Mouse (Mus musculus): ENCODE data around the gene Adcy3. TPM values are rescaled to one million over a fixed set of nuclear protein-coding genes. Genes with fewer than 3 reads are reported as not detected.

Gene Adcy3
- 0.91 and 1.5 TPM in 2 replicates for polyA plus RNA-seq (2015; fragmentation: Nextera tagmentation; extraction: Ambion mirVana)

DNA sequence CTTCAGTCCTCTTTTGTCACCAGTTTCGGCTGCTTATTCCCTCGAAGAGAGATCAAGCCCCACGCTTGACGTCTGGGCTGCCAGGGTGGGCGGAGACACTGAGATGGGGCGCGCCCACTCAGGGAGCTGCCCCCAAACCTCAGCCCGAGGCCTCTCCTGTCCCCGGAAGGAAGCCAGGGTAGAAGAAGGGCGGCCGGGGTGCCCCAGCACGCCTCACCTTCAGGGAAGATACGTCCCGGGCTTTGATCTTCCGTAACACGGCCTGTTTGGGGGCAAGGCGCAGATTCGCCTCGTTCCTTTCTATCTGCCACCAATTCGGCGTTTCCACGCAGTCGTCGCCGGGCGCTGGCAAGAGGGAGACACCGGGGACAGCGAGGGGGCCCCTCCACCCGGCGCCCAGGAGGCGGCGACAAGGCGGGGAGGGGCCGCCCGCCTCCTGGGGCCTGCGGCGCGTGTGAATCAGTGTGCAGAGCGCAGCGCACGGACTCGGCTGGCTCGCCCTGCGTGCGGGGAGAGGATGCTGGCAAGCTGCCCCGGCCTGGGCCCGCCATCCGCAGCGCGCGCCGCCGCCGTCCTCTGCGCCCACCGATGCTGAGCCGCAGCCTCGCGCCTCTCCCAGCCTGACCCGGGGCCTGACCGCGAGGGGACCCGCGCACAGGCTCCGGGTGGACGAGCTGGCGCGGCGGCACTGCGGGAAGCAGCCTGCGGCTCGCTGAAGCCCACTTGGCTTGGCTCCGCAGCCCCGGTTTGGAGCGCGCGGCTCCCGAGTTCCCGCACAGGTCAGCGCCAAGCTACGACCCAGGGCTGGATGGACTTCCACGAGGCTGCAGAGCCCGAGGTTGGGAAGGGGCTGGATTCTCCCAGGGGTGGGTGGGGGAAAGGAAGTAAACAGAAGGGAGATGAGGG lies at the start of gene Adcy3:
Gene Adcy3, plus strand, starts transcription at position 163 of the 906 bp plus-strand sequence.
- Histone ChIP-seq H3K9ac (no peak within 1 kb of the TSS), H3K4me2 (peak within 1 kb of the TSS; percentile 66), H3K4me3 (replicated peaks) (peak within 1 kb of the TSS; percentile 50), H3K9me3 (replicated peaks) (no peaks in the 10 kb centered on the region), H3K36me3 (replicated peaks) (no peaks in the 10 kb centered on the region), H3K27ac (replicated peaks) (no peak within 1 kb of the TSS), H3K27me3 (peaks cover 27% of the 10 kb centered on the region), H3K4me1 (replicated peaks) (no peaks in the 10 kb centered on the region)
- peak; percentile 51; the same call in 1 of the 2 replicates for ATAC-seq (ENCODE audit: insufficient read depth)
- 1% methylated on average over 83 of the region's 83 CpGs for WGBS (ENCODE audit: insufficient replicate concordance)

DNA sequence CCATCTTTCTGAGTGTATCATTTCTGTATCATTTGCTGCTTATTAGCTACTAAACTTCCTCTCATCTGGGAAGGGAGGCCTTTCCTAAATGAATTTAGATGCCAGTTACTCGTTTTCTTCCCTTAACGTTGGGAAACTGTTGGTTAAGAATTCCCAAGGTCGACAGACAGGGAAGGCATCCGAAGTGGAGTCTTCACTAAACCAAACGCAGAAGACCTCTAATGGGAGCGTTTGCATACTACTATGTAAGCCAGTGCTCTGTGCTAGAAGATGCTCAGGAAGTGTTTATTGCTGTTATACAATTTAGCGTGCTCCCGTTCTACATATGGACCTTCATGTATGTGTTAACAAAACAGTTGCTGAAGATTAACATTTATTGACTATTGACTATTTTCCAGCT lies 49.5 kb upstream of the Adcy3 start:
- Histone ChIP-seq H3K9me3 (replicated peaks) (no peaks in the 10 kb centered on the region), H3K4me3 (replicated peaks) (no peak overlapping the region), H3K27ac (replicated peaks) (no peak overlapping the region), H3K9ac (no peak overlapping the region), H3K4me2 (peak overlapping the region; percentile 96), H3K27me3 (no peaks in the 10 kb centered on the region), H3K4me1 (replicated peaks) (peaks cover 18% of the 10 kb centered on the region), H3K36me3 (replicated peaks) (no peaks in the 10 kb centered on the region; the same call in 1 of the 2 replicates)
- WGBS (ENCODE audit: insufficient replicate concordance), result 60% methylated on average over 8 of the region's 8 CpGs
- ATAC-seq (ENCODE audit: insufficient read depth), result no peak

DNA sequence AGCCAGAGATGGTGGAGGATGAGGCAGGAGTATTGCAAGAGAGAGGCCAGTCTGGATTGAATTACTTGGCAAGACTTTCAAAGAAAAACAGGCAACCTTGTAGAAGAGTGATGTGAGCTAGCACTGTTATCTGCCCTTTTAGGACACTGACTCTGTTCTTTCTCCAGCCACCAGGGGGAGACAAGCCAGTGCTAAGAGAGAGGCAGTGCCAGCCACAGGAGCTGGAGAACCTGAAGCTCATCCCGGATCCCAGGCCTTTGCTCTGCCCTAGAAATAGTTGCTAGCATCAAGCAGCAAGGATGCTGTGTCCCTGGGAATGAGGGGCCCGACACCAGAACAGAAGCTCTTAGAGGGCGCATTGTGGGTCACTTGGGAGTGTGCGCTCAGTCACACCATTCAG lies 25.5 kb upstream of the Adcy3 start:
- Histone ChIP-seq H3K27ac (replicated peaks) (no peak overlapping the region), H3K4me3 (replicated peaks) (no peak overlapping the region), H3K4me1 (replicated peaks) (no peaks in the 10 kb centered on the region), H3K4me2 (no peak overlapping the region), H3K9ac (no peak overlapping the region), H3K36me3 (replicated peaks) (no peaks in the 10 kb centered on the region; the same call in 1 of the 2 replicates), H3K9me3 (replicated peaks) (no peaks in the 10 kb centered on the region), H3K27me3 (no peaks in the 10 kb centered on the region)
- 67% methylated on average over 4 of the region's 4 CpGs for WGBS (ENCODE audit: insufficient replicate concordance)
- no peak; the same call in 1 of the 2 replicates for ATAC-seq (ENCODE audit: insufficient read depth)

DNA sequence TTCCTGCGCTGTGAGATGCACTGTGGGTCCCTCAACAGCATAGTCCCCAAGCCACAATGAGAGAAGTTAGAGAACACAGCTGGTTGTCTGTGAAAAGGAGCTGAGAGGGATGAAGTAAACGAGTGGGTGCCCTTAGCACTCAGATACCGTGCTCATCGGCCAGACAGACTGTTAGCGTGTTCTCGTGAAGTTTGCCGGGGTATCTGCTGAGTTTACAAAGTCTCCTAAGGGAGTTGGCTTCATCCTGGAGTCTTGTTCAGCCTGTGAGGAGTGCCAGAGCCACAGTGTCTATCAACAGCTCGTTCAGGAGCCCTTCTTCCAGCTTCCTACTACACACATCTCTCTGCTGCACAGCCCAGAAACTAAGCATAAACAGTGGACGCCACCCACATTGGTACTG lies 16.8 kb upstream of the Adcy3 start:
- Histone ChIP-seq H3K27me3 (no peaks in the 10 kb centered on the region), H3K9me3 (replicated peaks) (no peaks in the 10 kb centered on the region), H3K27ac (replicated peaks) (no peak overlapping the region), H3K36me3 (replicated peaks) (no peaks in the 10 kb centered on the region), H3K4me2 (no peak overlapping the region), H3K4me1 (replicated peaks) (no peaks in the 10 kb centered on the region), H3K9ac (no peak overlapping the region), H3K4me3 (replicated peaks) (no peak overlapping the region)
- no peak for ATAC-seq (ENCODE audit: insufficient read depth)
- WGBS (ENCODE audit: insufficient replicate concordance), result 59% methylated on average over 9 of the region's 9 CpGs

DNA sequence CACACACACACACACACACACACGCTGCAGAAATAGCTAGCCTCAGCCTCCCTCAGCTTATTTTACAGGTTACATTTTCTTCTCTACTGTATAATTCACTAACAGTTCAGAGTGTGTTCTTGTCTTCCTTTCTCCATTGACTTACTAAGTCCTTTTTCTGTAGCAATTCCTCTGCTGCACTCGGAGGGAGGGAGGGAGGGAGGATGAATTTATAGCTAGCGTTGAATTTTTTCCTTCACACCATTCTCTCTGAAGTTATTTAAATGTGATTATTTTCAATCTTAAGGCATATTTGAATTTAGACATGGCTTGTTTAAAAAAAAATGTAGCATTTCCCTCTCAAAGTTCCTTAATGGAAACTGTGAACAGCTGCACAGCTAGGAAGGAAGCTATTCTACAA lies 15.8 kb upstream of the Adcy3 start:
- ATAC-seq (ENCODE audit: insufficient read depth), result no peak
- Histone ChIP-seq H3K4me3 (replicated peaks) (no peak overlapping the region), H3K4me2 (no peak overlapping the region), H3K27ac (replicated peaks) (no peak overlapping the region), H3K9me3 (replicated peaks) (no peaks in the 10 kb centered on the region), H3K36me3 (replicated peaks) (no peaks in the 10 kb centered on the region), H3K4me1 (replicated peaks) (no peaks in the 10 kb centered on the region), H3K9ac (no peak overlapping the region), H3K27me3 (no peaks in the 10 kb centered on the region)
- WGBS (ENCODE audit: insufficient replicate concordance), result 71% methylated on average over 3 of the region's 3 CpGs

DNA sequence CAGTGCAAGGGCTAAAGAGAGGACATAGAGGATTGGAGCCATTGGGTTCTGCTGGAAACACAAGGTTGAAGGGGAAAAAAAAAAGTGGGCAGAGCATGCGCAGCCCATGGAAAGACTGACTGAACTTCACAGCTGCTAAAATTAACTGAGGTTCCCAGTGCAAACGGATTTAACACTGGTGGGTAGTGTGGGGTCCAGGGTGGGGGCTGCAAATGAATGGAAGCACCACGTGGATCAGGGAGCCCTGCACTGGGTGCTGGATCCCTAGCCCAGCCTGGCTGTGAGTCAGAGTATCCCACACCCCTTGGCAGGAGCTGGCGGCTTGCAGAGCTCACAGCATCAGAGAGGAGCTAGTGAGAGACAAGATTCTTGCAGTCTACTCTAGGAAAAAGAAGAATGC lies 15.3 kb upstream of the Adcy3 start:
- H3K36me3 ChIP-seq (replicated peaks), result no peaks in the 10 kb centered on the region
- H3K4me2 ChIP-seq, result no peak overlapping the region
- 55% methylated on average over 4 of the region's 4 CpGs for WGBS (ENCODE audit: insufficient replicate concordance)
- H3K9me3 ChIP-seq (replicated peaks), result no peaks in the 10 kb centered on the region
- H3K27me3 ChIP-seq, result no peaks in the 10 kb centered on the region
- no peak overlapping the region for H3K4me3 ChIP-seq (replicated peaks)
- H3K27ac ChIP-seq (replicated peaks), result no peak overlapping the region
- H3K4me1 ChIP-seq (replicated peaks), result no peaks in the 10 kb centered on the region
- no peak for ATAC-seq (ENCODE audit: insufficient read depth)
- H3K9ac ChIP-seq, result no peak overlapping the region

DNA sequence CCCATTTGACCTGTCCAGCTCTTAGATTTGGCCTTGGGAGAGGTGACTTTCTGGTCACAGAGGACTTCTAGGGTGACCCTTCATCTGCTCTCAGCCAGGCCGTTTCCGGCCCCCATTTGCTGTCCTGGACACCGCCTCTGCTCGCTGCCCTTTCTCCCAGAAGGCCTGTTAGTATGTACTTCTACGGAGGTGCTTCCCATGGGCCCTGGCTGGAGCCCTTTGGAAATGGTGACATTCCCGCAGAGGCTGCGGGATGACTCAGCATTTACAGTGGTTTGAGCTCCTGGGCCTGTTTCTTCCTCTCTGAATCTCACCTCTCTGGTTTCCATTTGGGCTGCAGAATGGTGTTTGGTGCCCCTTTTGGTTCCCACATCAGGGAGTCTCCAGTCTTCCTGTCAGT lies 5.6 kb upstream of the Adcy3 start:
- no peaks in the 10 kb centered on the region for H3K9me3 ChIP-seq (replicated peaks)
- 65% methylated on average over 7 of the region's 7 CpGs for WGBS (ENCODE audit: insufficient replicate concordance)
- peaks cover 2% of the 10 kb centered on the region; the same call in 1 of the 2 replicates for H3K27me3 ChIP-seq
- H3K9ac ChIP-seq, result no peak overlapping the region
- H3K4me2 ChIP-seq, result no peak overlapping the region
- no peaks in the 10 kb centered on the region for H3K4me1 ChIP-seq (replicated peaks)
- no peak for ATAC-seq (ENCODE audit: insufficient read depth)
- no peak overlapping the region for H3K27ac ChIP-seq (replicated peaks)
- no peak overlapping the region for H3K4me3 ChIP-seq (replicated peaks)
- H3K36me3 ChIP-seq (replicated peaks), result no peaks in the 10 kb centered on the region

DNA sequence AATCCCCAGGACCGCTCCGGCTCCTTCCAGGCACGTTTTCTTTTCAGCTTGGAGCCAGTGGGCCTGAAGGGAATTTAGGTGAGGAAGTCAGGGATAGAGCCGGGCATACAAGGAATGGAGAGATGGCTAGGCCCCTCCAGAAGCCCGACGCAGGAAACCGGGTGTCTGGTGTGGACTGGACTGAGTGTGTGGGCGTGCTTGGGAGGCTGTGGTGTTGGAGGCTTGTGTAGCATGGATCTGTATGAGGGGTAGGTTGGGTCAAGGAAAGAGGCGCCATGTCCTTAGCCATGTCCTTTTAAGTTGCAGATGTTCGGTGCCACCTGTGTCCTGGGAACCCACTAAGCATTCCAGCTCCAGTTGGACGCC lies 927 bp downstream of the Adcy3 start:
- H3K4me2 ChIP-seq, result peak overlapping the region; percentile 66
- H3K9me3 ChIP-seq (replicated peaks), result no peaks in the 10 kb centered on the region
- no peak for ATAC-seq (ENCODE audit: insufficient read depth)
- peaks cover 27% of the 10 kb centered on the region for H3K27me3 ChIP-seq
- H3K4me1 ChIP-seq (replicated peaks), result no peaks in the 10 kb centered on the region
- no peak overlapping the region for H3K27ac ChIP-seq (replicated peaks)
- H3K36me3 ChIP-seq (replicated peaks), result no peaks in the 10 kb centered on the region
- H3K4me3 ChIP-seq (replicated peaks), result peak overlapping the region; percentile 50
- 28% methylated on average over 11 of the region's 11 CpGs for WGBS (ENCODE audit: insufficient replicate concordance)
- H3K9ac ChIP-seq, result no peak overlapping the region

DNA sequence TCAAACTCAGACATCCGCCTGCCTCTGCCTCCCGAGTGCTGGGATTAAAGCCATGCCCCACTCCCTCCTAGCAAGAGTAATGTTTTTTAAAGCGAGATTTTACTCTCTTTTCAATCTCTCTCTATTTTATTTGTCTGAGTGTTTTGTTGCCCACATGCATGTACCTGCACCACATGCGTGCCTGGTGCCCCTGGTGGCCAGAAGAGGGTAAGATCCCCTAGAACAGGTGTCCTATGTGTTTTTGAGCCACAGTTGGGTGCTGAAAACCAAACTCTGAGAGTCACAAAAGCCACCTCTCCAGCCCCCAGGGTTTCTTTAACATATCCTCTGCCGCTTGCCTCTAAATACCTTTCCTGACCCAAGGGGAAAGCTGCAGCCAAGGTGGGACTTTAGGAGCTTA lies 10.3 kb downstream of the Adcy3 start:
- Histone ChIP-seq H3K27ac (replicated peaks) (no peak overlapping the region), H3K4me3 (replicated peaks) (no peak overlapping the region), H3K4me2 (no peak overlapping the region), H3K9ac (no peak overlapping the region), H3K27me3 (no peaks in the 10 kb centered on the region), H3K36me3 (replicated peaks) (no peaks in the 10 kb centered on the region), H3K4me1 (replicated peaks) (no peaks in the 10 kb centered on the region), H3K9me3 (replicated peaks) (no peaks in the 10 kb centered on the region)
- ATAC-seq (ENCODE audit: insufficient read depth), result no peak
- WGBS (ENCODE audit: insufficient replicate concordance), result 58% methylated on average over 5 of the region's 5 CpGs

DNA sequence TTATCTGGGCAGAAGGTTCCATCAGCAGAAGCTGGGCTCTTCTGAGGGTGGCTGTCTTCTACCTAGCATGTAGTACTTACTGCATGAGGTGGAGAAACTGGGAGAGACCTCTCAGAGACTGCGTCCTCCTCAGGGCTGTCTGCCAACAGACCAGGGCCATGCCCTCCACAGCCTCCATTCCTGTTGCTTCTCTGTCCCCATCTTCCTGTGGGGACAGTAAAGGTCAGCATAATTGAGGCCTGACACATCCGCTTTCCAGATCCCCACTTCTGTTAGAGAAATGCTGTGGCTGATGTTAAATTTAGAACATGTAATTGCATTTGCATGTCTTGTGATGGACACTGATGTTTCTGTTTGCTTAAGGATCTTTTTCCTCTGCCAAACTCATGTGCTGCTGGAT lies 18.0 kb downstream of the Adcy3 start:
- Histone ChIP-seq H3K9me3 (replicated peaks) (no peaks in the 10 kb centered on the region), H3K4me1 (replicated peaks) (no peaks in the 10 kb centered on the region), H3K4me2 (no peak overlapping the region), H3K36me3 (replicated peaks) (no peaks in the 10 kb centered on the region), H3K4me3 (replicated peaks) (no peak overlapping the region), H3K9ac (no peak overlapping the region), H3K27ac (replicated peaks) (no peak overlapping the region), H3K27me3 (no peaks in the 10 kb centered on the region)
- 64% methylated on average over 2 of the region's 2 CpGs for WGBS (ENCODE audit: insufficient replicate concordance)
- no peak for ATAC-seq (ENCODE audit: insufficient read depth)

DNA sequence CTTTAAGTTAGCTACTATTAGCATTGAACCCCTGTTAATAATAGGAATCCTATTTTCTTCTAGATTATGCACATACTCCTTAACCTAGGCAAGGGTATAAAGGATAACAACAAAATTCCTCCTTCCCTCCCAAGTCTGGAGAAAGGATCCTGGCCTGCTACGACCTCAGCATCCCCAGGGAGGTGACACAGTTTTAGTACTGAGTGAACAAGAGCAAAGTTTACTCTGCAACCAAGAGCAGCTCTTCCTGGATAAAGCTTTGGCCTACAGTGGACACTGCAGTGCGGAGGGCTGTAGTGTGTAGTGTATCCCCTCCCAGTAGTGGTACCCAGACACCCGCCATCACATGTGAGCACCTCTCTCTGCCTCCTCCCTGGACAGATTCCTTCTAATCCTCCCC lies 19.1 kb downstream of the Adcy3 start:
- no peaks in the 10 kb centered on the region for H3K4me1 ChIP-seq (replicated peaks)
- whole genome bisulfite sequencing (ENCODE audit: insufficient replicate concordance), result 69% methylated on average over 3 of the region's 3 CpGs

DNA sequence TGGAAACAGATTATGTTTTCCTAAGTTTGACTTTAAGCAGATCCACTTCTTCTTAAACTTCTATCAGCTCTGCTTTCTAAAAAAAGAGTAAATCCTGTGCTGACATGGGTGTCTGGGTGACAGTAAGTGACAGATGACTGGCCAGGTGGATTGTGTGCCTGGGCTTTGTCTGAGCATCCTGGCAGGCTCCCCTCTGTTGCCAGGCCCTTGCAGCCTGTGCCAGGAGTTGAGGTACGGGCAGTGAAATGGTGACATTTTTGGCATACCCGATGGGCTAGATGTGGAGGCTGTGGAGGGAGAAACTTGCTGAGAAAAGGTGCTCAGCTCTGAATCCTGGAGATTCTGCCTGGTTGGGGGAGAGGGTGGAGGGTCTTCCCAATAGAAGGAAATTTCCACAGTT lies 24.6 kb downstream of the Adcy3 start:
- no peak overlapping the region for H3K9ac ChIP-seq
- H3K27ac ChIP-seq (replicated peaks), result no peak overlapping the region
- H3K4me2 ChIP-seq, result no peak overlapping the region
- WGBS (ENCODE audit: insufficient replicate concordance), result 72% methylated on average over 2 of the region's 2 CpGs
- H3K27me3 ChIP-seq, result no peaks in the 10 kb centered on the region
- H3K36me3 ChIP-seq (replicated peaks), result no peaks in the 10 kb centered on the region
- ATAC-seq (ENCODE audit: insufficient read depth), result no peak
- no peak overlapping the region for H3K4me3 ChIP-seq (replicated peaks)
- no peaks in the 10 kb centered on the region for H3K9me3 ChIP-seq (replicated peaks)
- no peaks in the 10 kb centered on the region for H3K4me1 ChIP-seq (replicated peaks)

More for the DNA sequence above, 19.1 kb downstream of the Adcy3 start:
- Histone ChIP-seq H3K9ac (no peak overlapping the region), H3K4me3 (replicated peaks) (no peak overlapping the region), H3K4me2 (no peak overlapping the region), H3K27me3 (no peaks in the 10 kb centered on the region), H3K27ac (replicated peaks) (no peak overlapping the region), H3K9me3 (replicated peaks) (no peaks in the 10 kb centered on the region), H3K36me3 (replicated peaks) (no peaks in the 10 kb centered on the region)
- ATAC-seq (ENCODE audit: insufficient read depth), result no peak
